Mouse (Mus musculus): ENCODE measurements around the gene Spata33. TPM values are rescaled to one million over a fixed set of nuclear protein-coding genes. Genes with fewer than 3 reads are reported as not detected.

Gene Spata33
- polyA plus RNA-seq, 1 experiment from 2014 or later = 3.3 TPM

GRCm38 (mm10) chr8:123239398-123239797, 26.8 kb downstream of the Spata33 start:
- 86% methylated on average over 10 of the region's 10 CpGs for WGBS

GRCm38 (mm10) chr8:123242107-123242923, 29.7 kb downstream of the Spata33 start:
- ATAC-seq (ENCODE audit: insufficient read depth, low FRiP score) = no peak
- no peak overlapping the region for H3K4me3 ChIP-seq (replicated peaks; ENCODE audit: low read length)
- H3K9me3 ChIP-seq (replicated peaks; ENCODE audit: control insufficient read depth, low read length) = no peaks in the 10 kb centered on the region
- H3K9ac ChIP-seq (ENCODE audit: low read length) = no peak overlapping the region
- no peaks in the 10 kb centered on the region for H3K27me3 ChIP-seq (ENCODE audit: control insufficient read depth, insufficient read depth, low read length)
- no peak overlapping the region for H3K4me2 ChIP-seq (ENCODE audit: low read depth, low read length)
- no peaks in the 10 kb centered on the region for H3K4me1 ChIP-seq (ENCODE audit: control insufficient read depth, insufficient read depth, low read length)
- WGBS = 83% methylated on average over 7 of the region's 7 CpGs
- H3K36me3 ChIP-seq (ENCODE audit: control insufficient read depth, insufficient read depth, low read length) = no peaks in the 10 kb centered on the region
- no peak overlapping the region for H3K27ac ChIP-seq (ENCODE audit: low read length)

More at GRCm38 (mm10) chr8:123239398-123239797, 26.8 kb downstream of the Spata33 start:
- H3K36me3 ChIP-seq (ENCODE audit: control insufficient read depth, insufficient read depth, low read length) = no peaks in the 10 kb centered on the region
- H3K27ac ChIP-seq (ENCODE audit: low read length) = no peak overlapping the region
- ATAC-seq (ENCODE audit: insufficient read depth, low FRiP score) = no peak
- H3K9me3 ChIP-seq (replicated peaks; ENCODE audit: control insufficient read depth, low read length) = no peaks in the 10 kb centered on the region
- H3K9ac ChIP-seq (ENCODE audit: low read length) = no peak overlapping the region
- peaks cover 4% of the 10 kb centered on the region; the same call in 1 of the 2 replicates for H3K27me3 ChIP-seq (ENCODE audit: control insufficient read depth, insufficient read depth, low read length)
- H3K4me2 ChIP-seq (ENCODE audit: low read depth, low read length) = no peak overlapping the region
- H3K4me1 ChIP-seq (ENCODE audit: control insufficient read depth, insufficient read depth, low read length) = peaks cover 6% of the 10 kb centered on the region; the same call in 1 of the 2 replicates
- no peak overlapping the region for H3K4me3 ChIP-seq (replicated peaks; ENCODE audit: low read length)

- Histone ChIP-seq H3K36me3 (ENCODE audit: control insufficient read depth, insufficient read depth, low read length) (0 out of 2 replicates have a peak, but pooled peaks cover 6% of the 10 kb centered on the region), H3K4me3 (replicated peaks; ENCODE audit: low read length) (no peak overlapping the region), H3K9ac (ENCODE audit: low read length) (no peak overlapping the region), H3K4me1 (ENCODE audit: control insufficient read depth, insufficient read depth, low read length) (no peaks in the 10 kb centered on the region), H3K27ac (ENCODE audit: low read length) (no peak overlapping the region), H3K9me3 (replicated peaks; ENCODE audit: control insufficient read depth, low read length) (no peaks in the 10 kb centered on the region), H3K27me3 (ENCODE audit: control insufficient read depth, insufficient read depth, low read length) (no peaks in the 10 kb centered on the region), H3K4me2 (ENCODE audit: low read depth, low read length) (no peak overlapping the region)
- no peak for ATAC-seq (ENCODE audit: insufficient read depth, low FRiP score)
- WGBS = 64% methylated on average over 11 of the region's 11 CpGs
These were observed 30.4 kb downstream of the Spata33 start for GRCm38 (mm10) chr8:123243053-123243452.

GRCm38 (mm10) chr8:123244382-123244781, 31.8 kb downstream of the Spata33 start:
- Histone ChIP-seq H3K4me3 (replicated peaks; ENCODE audit: low read length) (no peak overlapping the region), H3K9me3 (replicated peaks; ENCODE audit: control insufficient read depth, low read length) (no peaks in the 10 kb centered on the region), H3K4me1 (ENCODE audit: control insufficient read depth, insufficient read depth, low read length) (no peaks in the 10 kb centered on the region), H3K27me3 (ENCODE audit: control insufficient read depth, insufficient read depth, low read length) (no peaks in the 10 kb centered on the region), H3K4me2 (ENCODE audit: low read depth, low read length) (no peak overlapping the region), H3K36me3 (ENCODE audit: control insufficient read depth, insufficient read depth, low read length) (0 out of 2 replicates have a peak, but pooled peaks cover 13% of the 10 kb centered on the region), H3K27ac (ENCODE audit: low read length) (no peak overlapping the region), H3K9ac (ENCODE audit: low read length) (no peak overlapping the region)
- no peak for ATAC-seq (ENCODE audit: insufficient read depth, low FRiP score)
- 89% methylated on average over 4 of the region's 4 CpGs for WGBS

- H3K4me2 ChIP-seq (ENCODE audit: low read depth, low read length) = no peak overlapping the region
- H3K36me3 ChIP-seq (ENCODE audit: control insufficient read depth, insufficient read depth, low read length) = 0 out of 2 replicates have a peak, but pooled peaks cover 13% of the 10 kb centered on the region
- H3K9ac ChIP-seq (ENCODE audit: low read length) = no peak overlapping the region
- H3K4me3 ChIP-seq (replicated peaks; ENCODE audit: low read length) = no peak overlapping the region
- H3K27ac ChIP-seq (ENCODE audit: low read length) = no peak overlapping the region
- 85% methylated on average over 12 of the region's 12 CpGs for WGBS
- no peaks in the 10 kb centered on the region for H3K27me3 ChIP-seq (ENCODE audit: control insufficient read depth, insufficient read depth, low read length)
- ATAC-seq (ENCODE audit: insufficient read depth, low FRiP score) = no peak
- no peaks in the 10 kb centered on the region for H3K4me1 ChIP-seq (ENCODE audit: control insufficient read depth, insufficient read depth, low read length)
- no peaks in the 10 kb centered on the region for H3K9me3 ChIP-seq (replicated peaks; ENCODE audit: control insufficient read depth, low read length)
These were observed 32.9 kb downstream of the Spata33 start for GRCm38 (mm10) chr8:123245543-123245942.

GRCm38 (mm10) chr8:123247748-123248147, 35.1 kb downstream of the Spata33 start:
- Histone ChIP-seq H3K4me2 (ENCODE audit: low read depth, low read length) (no peak overlapping the region), H3K27me3 (ENCODE audit: control insufficient read depth, insufficient read depth, low read length) (no peaks in the 10 kb centered on the region), H3K27ac (ENCODE audit: low read length) (no peak overlapping the region), H3K4me3 (replicated peaks; ENCODE audit: low read length) (no peak overlapping the region), H3K4me1 (ENCODE audit: control insufficient read depth, insufficient read depth, low read length) (peaks cover 5% of the 10 kb centered on the region), H3K9me3 (replicated peaks; ENCODE audit: control insufficient read depth, low read length) (no peaks in the 10 kb centered on the region), H3K36me3 (ENCODE audit: control insufficient read depth, insufficient read depth, low read length) (0 out of 2 replicates have a peak, but pooled peaks cover 17% of the 10 kb centered on the region), H3K9ac (ENCODE audit: low read length) (no peak overlapping the region)
- ATAC-seq (ENCODE audit: insufficient read depth, low FRiP score) = no peak
- over 99% methylated on average over 6 of the region's 6 CpGs for WGBS

- Histone ChIP-seq H3K27me3 (ENCODE audit: control insufficient read depth, insufficient read depth, low read length) (no peaks in the 10 kb centered on the region), H3K4me1 (ENCODE audit: control insufficient read depth, insufficient read depth, low read length) (peaks cover 11% of the 10 kb centered on the region), H3K27ac (ENCODE audit: low read length) (no peak overlapping the region), H3K4me3 (replicated peaks; ENCODE audit: low read length) (no peak overlapping the region), H3K9me3 (replicated peaks; ENCODE audit: control insufficient read depth, low read length) (no peaks in the 10 kb centered on the region), H3K4me2 (ENCODE audit: low read depth, low read length) (no peak overlapping the region), H3K36me3 (ENCODE audit: control insufficient read depth, insufficient read depth, low read length) (0 out of 2 replicates have a peak, but pooled peaks cover 17% of the 10 kb centered on the region), H3K9ac (ENCODE audit: low read length) (no peak overlapping the region)
- ATAC-seq (ENCODE audit: insufficient read depth, low FRiP score) = no peak
- 86% methylated on average over 8 of the region's 8 CpGs for WGBS
These were observed 36.0 kb downstream of the Spata33 start for GRCm38 (mm10) chr8:123248596-123248995.

- peaks cover 20% of the 10 kb centered on the region for H3K4me1 ChIP-seq (ENCODE audit: control insufficient read depth, insufficient read depth, low read length)
- H3K27me3 ChIP-seq (ENCODE audit: control insufficient read depth, insufficient read depth, low read length) = no peaks in the 10 kb centered on the region
- H3K27ac ChIP-seq (ENCODE audit: low read length) = no peak overlapping the region
- H3K4me3 ChIP-seq (replicated peaks; ENCODE audit: low read length) = no peak overlapping the region
- H3K9me3 ChIP-seq (replicated peaks; ENCODE audit: control insufficient read depth, low read length) = no peaks in the 10 kb centered on the region
- H3K9ac ChIP-seq (ENCODE audit: low read length) = no peak overlapping the region
- no peak for ATAC-seq (ENCODE audit: insufficient read depth, low FRiP score)
- H3K36me3 ChIP-seq (ENCODE audit: control insufficient read depth, insufficient read depth, low read length) = 0 out of 2 replicates have a peak, but pooled peaks cover 17% of the 10 kb centered on the region
- no peak overlapping the region for H3K4me2 ChIP-seq (ENCODE audit: low read depth, low read length)
- 96% methylated on average over 5 of the region's 5 CpGs for WGBS
These were observed 38.3 kb downstream of the Spata33 start for GRCm38 (mm10) chr8:123250940-123251339.

GRCm38 (mm10) chr8:123252925-123253324, 40.3 kb downstream of the Spata33 start:
- H3K9ac ChIP-seq (ENCODE audit: low read length) = peak overlapping the region; percentile 99

More at GRCm38 (mm10) chr8:123252925-123253324, 40.3 kb downstream of the Spata33 start:
- 50% methylated on average over 4 of the region's 4 CpGs for WGBS
- Histone ChIP-seq H3K27me3 (ENCODE audit: control insufficient read depth, insufficient read depth, low read length) (no peaks in the 10 kb centered on the region), H3K4me2 (ENCODE audit: low read depth, low read length) (peak overlapping the region; percentile 71), H3K36me3 (ENCODE audit: control insufficient read depth, insufficient read depth, low read length) (peaks cover 14% of the 10 kb centered on the region; the same call in 1 of the 2 replicates), H3K9me3 (replicated peaks; ENCODE audit: control insufficient read depth, low read length) (no peaks in the 10 kb centered on the region), H3K4me3 (replicated peaks; ENCODE audit: low read length) (peak overlapping the region; percentile 99), H3K27ac (ENCODE audit: low read length) (peak overlapping the region; percentile 29; the same call in 1 of the 2 replicates), H3K4me1 (ENCODE audit: control insufficient read depth, insufficient read depth, low read length) (peaks cover 20% of the 10 kb centered on the region)
- ATAC-seq (ENCODE audit: insufficient read depth, low FRiP score) = no peak

Data from stomach, embryonic 16.5 days (tissue).